Comparison of ENCODE assay signal across 9 mouse cellular contexts in genomic region chr9:44178811-44179210, GRCm38 (mm10).
"Had no signal": no experiment of that assay in that cellular context is flagged by ENCODE, and none has a peak within 500 bp of the region (broad histone marks: within the 10 kb centered on the region; RNA-seq: fewer than 3 reads in every experiment).

No protein-coding gene starts in this region.

- H3K27me3 ChIP-seq: liver, embryonic 13.5 days; stomach, embryonic 15.5 days had no signal

- H3K36me3 ChIP-seq: stomach, embryonic 15.5 days had no signal

- H3K9me3 ChIP-seq: liver, embryonic 13.5 days; stomach, embryonic 15.5 days had no signal

- DNase-seq: layer of hippocampus, adult 9-11 months; lung, adult 2 months; right cerebral cortex, adult 18-20 months; spleen, adult 18-20 months had no signal

- H3K4me3 ChIP-seq: layer of hippocampus, adult 2 months; liver, embryonic 13.5 days; stomach, embryonic 15.5 days had no signal

- H3K9ac ChIP-seq: liver, embryonic 13.5 days; stomach, embryonic 15.5 days had no signal

- H3K27ac ChIP-seq: kidney, postnatal 0 days; layer of hippocampus, adult 2 months; liver, embryonic 13.5 days; stomach, embryonic 15.5 days had no signal

- H3K4me2 ChIP-seq: liver, embryonic 13.5 days; midbrain, embryonic 11.5 days; stomach, embryonic 15.5 days had no signal
